Mouse (Mus musculus) frontal cortex, postnatal 10 days (tissue): ENCODE data around the gene Pagr1b.

Experiments
- DNase-seq, 2 experiments: peaks; one replicate each; pipeline ENCODE4 v3.0.0; 2022; ENCODE audit warnings: low spot score in 2 of 2, mixed read lengths in 1 of 2

The Pagr1b gene

DNA sequence TGATC lies at the start of gene Pagr1b:
Pagr1b (minus strand) TSS at position 4 of the 5 bp plus-strand sequence.
- DNase-seq = no peak

DNA sequence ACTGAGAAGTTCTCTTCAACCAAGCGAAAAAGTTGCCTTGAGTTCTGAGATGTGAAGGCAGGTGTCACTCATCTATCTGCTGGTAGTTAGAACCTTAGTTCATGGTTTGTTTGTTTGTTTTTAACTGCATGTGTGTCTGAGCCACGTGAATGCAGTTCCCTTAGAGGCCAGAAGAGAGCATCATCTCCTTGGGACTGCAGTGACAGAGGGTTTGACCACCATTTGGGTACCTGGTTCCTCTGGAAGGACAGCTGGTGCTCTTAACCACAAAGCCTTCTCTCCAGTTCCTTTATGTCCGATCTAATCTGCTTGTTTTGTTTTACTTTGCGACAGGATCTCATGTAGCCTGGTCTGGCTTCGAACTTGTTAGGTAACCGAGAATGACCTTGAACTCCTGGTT lies 49.3 kb upstream of the Pagr1b start:
- DNase-seq = no peak

GRCm38 (mm10) chr7:127055026-127055585 lies 38.8 kb upstream of the Pagr1b start:
- no peak for DNase-seq

DNA sequence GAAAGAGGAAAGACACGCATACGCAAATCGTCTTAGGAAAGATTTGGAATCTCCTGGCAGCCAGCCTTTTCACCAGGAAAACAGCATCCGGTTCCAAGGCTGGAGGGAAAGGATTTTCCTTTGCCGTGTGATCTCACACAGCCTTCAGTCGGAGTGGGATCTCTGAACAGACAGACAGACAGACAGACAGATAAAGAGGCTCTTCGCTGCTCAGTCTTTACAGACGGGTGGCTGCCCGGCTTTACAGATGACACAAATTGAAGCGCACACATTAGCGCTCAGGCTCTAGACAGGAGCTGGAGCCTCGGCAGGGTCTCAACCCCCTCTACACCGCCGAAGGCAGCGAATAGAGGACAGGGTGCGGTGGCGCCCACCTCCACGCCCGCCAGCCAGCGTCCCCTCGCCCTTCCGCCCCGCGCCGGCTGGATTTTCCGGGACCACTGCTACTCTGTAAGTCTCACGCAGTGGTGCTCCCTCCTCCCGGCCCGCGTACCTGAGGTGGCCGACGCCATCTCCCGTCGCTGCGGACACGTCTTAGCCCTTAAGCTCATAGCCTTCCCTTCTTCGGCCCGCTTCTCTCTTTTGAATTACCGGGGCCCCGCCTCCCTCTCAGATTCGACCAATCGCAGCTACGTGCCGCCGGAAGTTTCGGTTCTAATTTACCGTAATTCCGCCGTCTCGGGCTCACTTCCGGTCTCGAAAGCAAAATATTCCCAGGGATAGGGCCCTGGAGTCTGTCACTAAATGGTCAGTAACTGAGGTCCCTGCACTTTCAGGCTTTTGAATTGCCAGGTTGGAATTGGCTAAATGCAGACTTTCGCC lies 25.8 kb upstream of the Pagr1b start, which contains the start of gene Kif22:
Kif22 (minus strand) TSS at position 621 of the 822 bp plus-strand sequence.
- DNase-seq = peak; percentile 74 to 84

DNA sequence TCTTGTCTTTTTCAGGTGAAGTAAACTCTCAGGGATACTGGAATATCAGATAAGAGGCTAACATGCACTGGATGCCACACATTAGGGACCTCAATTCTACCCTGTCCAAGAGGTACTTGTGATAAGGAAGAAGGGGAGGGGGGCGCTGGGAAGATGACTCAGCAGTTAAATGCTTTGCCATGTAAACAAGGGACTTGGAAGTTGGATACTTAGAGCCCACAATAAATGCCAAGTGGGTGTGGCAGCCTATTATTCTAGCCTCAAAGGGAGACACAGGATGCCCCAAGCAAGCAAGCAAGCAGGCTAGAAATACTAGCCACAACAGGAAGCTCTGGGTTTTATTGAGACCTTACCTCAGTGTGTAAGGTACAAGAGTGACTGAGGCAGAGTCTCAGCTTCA lies 15.0 kb upstream of the Pagr1b start:
- DNase-seq = no peak

DNA sequence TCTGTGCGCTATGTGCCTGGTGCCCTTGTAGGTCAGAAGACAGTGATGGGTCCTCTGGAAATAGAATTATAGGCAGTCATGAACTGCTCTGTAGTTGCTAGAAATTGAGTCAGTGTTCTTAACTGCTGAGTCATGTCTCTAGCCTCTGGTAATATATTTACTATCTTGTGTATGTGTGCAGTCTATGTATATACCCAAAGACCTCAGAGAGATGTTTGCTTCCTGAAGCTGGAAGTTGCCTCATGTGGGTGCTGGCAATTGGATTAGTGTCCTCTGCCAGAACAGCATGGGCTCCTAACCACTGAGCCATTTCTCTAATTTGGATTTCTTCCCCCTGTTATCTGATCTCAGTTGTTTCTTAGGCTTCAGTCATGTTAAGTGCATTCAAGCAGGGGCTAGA lies 13.9 kb upstream of the Pagr1b start:
- no peak for DNase-seq

GRCm38 (mm10) chr7:127027885-127028284 lies 11.6 kb upstream of the Pagr1b start:
- no peak for DNase-seq

DNA sequence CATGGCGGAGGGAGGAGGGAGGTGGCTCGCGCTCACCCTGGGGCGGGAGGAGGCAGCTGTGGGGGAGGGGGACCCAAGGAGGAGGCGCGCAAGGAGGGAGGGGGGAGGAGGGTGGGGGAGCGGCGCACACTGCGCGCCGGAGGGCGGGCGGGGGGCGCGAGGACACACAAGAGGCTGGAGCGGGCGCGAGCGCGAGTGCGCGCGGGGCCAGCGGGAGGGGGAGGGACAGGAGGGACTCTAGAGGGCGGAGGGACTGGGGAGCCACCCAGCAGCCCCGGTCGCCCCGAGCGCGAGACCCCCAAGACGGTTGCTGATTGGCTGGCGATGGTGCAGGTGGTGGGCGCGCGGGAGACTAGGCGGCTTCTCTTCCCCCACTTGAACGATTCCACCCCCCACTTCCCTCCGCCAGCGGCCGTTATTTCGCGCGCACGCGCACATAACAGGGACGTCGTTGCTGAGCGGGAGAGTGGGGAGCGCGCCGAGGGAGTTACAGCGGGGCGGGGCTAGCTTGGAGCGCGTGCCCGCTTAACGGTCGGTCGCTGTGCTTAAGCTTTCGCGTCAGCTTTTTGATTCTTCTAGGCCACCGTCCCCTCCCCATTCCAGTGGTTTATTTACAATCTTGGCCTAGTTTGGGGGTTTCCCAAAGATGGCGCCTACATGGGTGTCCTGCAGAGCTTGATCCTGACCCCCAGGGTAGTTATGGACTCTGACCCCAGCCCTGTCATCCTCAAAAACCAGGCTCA lies 10.9 kb upstream of the Pagr1b start, which contains the start of gene Maz:
Maz (minus strand) TSS at position 54 of the 743 bp plus-strand sequence.
- DNase-seq = peak; percentile 99

- DNase-seq = no peak
Measured at GRCm38 (mm10) chr7:127026616-127026983, 10.3 kb upstream of the Pagr1b start.

- DNase-seq = peak; percentile 72 to 76
Measured at GRCm38 (mm10) chr7:127026161-127026600, 9.9 kb upstream of the Pagr1b start.

DNA sequence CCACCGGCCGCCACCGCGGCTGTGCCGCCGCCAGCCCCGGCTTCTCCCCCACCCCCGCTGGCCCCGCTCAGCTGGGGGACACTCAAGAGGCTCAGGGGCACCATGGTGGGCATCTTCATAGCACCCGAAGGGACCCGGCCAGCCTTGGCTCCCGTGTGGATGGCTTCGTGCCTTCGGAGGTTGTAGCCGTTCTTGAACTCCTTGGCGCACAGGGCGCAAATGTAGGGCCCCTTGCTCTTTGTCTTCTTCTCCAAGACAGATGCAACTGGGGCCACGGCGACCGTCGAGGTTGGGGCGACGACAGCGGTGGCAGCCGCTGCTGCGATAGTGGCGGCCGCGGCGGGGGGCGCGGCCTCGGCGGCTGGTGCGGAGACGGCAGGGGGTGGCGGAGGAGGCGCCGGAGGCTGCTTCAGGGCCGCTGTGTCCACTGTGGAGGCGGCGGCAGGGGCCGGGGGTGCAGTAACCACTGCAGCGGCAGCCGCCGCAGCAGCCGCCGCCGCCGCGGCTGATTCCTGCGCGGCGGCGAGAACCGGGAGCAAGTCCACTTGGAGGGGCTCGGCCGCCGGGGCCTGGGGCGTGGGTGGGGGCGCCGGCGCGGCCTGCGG lies 9.4 kb upstream of the Pagr1b start:
- peak; percentile 35 to 54 for DNase-seq

DNA sequence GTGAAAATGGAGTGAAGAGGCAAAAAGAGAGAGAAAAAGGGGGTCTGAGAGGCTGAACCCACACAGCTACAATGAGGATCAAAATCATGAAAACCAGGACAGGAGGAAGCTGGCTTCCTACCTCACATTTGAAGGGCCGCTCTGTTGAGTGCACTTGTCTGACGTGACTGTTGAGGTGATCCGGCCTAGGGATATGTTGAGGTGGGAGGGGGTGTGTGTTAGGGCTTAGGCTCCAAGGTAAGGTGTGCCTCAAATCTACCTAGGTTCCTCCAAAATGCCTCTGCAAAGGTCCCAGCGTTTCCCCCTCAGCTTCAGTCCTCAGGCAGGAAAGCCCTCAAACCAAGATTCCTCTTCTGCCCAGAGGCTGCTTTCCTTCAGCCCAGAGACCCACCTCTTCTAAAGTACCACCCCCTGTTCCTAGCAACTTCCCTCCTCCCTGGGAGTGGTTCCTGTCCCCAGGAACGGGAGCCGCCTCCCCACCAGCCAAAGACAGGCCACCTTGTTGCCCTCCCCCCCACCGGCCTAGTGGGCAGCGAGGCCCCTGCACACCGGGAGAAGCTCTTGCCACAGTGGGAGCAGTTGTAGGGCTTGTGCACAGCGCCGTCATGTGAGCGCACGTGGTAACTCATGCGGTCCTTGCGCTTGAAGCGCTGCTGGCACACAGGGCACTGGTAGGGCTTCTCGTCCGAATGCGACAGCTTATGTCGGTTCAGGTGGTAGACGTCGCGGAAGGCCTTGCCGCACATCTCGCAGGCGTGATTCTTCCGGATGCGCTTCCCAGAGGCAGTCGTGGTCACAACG lies 8.7 kb upstream of the Pagr1b start:
- DNase-seq = peak; percentile 79 to 82

GRCm38 (mm10) chr7:127023896-127024690 lies 7.8 kb upstream of the Pagr1b start:
- peak in 1 of 2 experiments; percentile 20 for DNase-seq

DNA sequence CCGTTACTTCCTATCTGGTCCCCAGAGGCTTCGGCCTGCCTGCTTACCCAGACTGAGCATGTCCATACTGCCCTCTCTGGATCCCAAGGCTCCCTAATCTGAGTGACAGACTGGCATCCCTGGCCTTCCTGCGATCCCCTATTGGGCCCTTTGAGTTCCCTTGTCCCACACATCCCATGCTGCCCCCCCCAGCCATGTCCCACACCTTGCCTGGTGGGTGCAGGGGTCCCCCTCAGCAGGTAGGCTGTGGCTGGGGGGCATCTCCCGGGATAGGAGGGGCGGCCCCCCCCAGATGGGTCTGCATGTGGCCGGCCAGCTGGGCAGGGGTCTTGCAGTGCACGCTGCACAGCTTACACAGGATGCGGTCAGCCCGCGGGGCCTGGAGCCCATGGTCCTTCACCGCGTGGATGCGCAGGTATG lies 7.0 kb upstream of the Pagr1b start:
- peak; percentile 30 to 44 for DNase-seq

GRCm38 (mm10) chr7:127022528-127023271 lies 6.4 kb upstream of the Pagr1b start:
- DNase-seq = peak in 1 of 2 experiments; percentile 16

GRCm38 (mm10) chr7:127021563-127022527 lies 5.6 kb upstream of the Pagr1b start:
- no peak for DNase-seq

DNA sequence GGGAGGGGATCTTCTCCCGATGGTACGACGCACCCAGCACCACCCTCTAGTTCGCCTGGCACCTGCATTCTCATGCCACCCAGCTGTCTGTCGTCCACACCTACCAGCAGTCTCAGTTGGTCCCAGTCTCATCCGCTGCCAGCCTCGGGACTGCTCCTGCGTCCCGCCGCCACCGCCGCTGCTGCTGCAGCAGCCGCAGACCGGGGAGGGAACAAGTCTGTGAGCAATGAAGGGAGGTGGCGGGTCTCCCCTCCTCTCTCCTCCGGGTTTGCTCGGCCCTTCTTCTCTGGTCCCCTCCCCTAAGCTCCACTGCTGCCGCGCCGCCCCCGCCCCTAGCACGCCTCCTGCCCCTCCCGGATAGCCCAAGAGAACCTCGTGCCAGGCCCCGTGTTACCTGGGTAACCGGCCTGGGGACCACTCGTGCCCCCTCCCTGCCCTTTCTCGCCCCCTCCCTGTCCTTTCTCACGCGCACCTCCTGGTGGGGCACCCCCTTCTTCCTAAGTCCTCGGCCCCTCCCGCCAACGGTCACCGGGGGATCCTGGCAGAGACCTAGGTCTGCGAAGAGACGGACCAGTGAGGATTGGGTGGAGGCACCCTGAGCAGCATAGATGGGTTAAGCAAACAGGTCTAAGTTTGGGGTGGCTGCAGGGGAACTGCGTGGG lies 4.7 kb upstream of the Pagr1b start, which contains the start of the genes Gm42742 and Prrt2:
Gm42742 (minus strand) TSS at position 197 of the 662 bp plus-strand sequence.
Prrt2 (minus strand) TSS at position 311 of the 662 bp plus-strand sequence.
- peak; percentile 67 to 70 for DNase-seq

DNA sequence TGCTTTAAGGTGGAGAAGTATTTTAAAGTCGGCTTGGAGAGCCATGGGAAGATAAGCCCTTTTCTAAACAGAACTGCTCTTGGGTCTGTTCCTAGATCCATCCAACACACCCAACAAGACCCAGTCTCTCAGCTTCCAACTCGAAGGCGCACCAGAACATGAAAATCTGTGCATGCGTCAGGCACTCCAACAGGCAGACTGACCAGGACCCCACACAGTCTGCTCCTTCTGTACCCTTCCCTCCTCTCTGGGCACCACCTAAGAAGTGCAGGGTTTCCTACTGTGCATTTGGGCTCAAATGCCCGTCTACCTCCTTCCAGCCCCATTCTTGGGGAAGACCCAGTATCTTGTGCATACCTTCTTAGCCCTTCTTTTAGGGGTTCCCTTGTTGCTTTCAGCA lies 4.2 kb upstream of the Pagr1b start:
- no peak for DNase-seq
